Mouse (Mus musculus): ENCODE measurements around the gene Mettl7a3. TPM values are rescaled to one million over a fixed set of nuclear protein-coding genes. Genes with fewer than 3 reads are reported as not detected.
"Not testable (repeated sequence)": the region's sequence is repeated elsewhere in the genome, so short reads cannot be mapped to it uniquely, and the experiment has no call there.

Mettl7a3 gene
- polyA plus RNA-seq, 1 experiment from 2014 or later = not detected

DNA sequence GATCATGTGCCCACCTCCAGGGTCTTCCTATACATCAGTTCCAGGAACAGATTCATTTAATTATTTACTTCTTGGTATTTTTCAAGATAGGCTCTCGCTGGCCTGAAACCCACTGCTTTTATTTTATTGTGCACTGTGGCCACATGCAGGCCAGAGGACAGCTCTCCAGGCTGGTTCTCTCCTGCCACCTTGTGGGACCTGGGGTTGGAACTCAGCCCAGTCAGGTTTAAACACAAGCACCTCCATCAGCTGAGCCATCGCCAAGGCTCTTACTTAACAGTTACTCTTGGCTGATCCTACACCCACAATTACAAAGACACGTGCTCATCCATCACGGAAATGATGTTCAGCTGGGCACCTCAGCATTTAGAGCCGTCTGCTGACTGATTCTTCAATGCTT is 13.6 kb upstream of the Mettl7a3 start:
- H3K4me1 ChIP-seq (ENCODE audit: control insufficient read depth, insufficient read depth, low read length) = no peaks in the 10 kb centered on the region
- no peak overlapping the region for H3K4me3 ChIP-seq (ENCODE audit: low read depth, low read length)
- H3K9ac ChIP-seq (ENCODE audit: low read length) = no peak overlapping the region
- WGBS = 56% methylated on average over 5 of the region's 5 CpGs
- no peaks in the 10 kb centered on the region for H3K9me3 ChIP-seq (replicated peaks; ENCODE audit: control insufficient read depth, low read length)
- no peak overlapping the region for H3K27ac ChIP-seq (ENCODE audit: low read depth, low read length)
- no peaks in the 10 kb centered on the region for H3K36me3 ChIP-seq (ENCODE audit: control insufficient read depth, insufficient read depth, low read length)
- no peak overlapping the region for H3K4me2 ChIP-seq (ENCODE audit: low read length)
- DNase-seq (ENCODE audit: low spot score) (no peak), ATAC-seq (no peak)
- H3K27me3 ChIP-seq (replicated peaks; ENCODE audit: control insufficient read depth, insufficient read depth, low read length) = no peaks in the 10 kb centered on the region

DNA sequence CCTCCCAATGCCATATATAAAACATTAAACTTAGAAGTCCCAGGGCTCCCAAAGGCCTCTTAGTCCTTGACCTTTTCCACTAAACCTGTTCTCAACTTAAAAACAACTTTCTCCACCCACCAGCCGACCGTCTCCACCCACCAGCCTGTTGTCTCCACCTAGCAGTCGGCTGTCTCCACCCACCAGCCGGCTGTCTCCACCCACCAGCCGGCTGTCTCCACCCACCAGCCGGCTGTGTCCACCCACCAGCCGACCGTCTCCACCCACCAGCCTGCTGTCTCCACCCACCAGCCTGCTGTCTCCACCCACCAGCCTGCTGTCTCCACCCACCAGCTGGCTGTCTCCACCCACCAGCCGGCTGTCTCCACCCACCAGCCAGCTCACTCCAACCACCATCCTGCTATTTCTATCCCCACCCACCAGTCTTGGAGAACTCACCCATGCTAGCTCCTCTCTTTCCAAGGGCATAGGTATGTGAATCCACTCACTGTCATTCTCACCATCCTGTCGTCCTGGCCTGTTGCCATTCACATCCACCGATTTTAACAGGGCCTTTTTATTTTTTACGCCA is 10.6 kb upstream of the Mettl7a3 start:
- no peaks in the 10 kb centered on the region for H3K36me3 ChIP-seq (ENCODE audit: control insufficient read depth, insufficient read depth, low read length)
- no peak overlapping the region for H3K4me3 ChIP-seq (ENCODE audit: low read depth, low read length)
- H3K4me1 ChIP-seq (ENCODE audit: control insufficient read depth, insufficient read depth, low read length) = no peaks in the 10 kb centered on the region
- no peak overlapping the region for H3K9ac ChIP-seq (ENCODE audit: low read length)
- H3K27me3 ChIP-seq (replicated peaks; ENCODE audit: control insufficient read depth, insufficient read depth, low read length) = no peaks in the 10 kb centered on the region
- whole genome bisulfite sequencing = 76% methylated on average over 12 of the region's 12 CpGs
- no peaks in the 10 kb centered on the region for H3K9me3 ChIP-seq (replicated peaks; ENCODE audit: control insufficient read depth, low read length)
- ATAC-seq = no peak
- no peak overlapping the region for H3K4me2 ChIP-seq (ENCODE audit: low read length)
- H3K27ac ChIP-seq (ENCODE audit: low read depth, low read length) = no peak overlapping the region
- no peak for DNase-seq (ENCODE audit: low spot score)

GRCm38 (mm10) chr15:100325235-100325634 is 9.5 kb upstream of the Mettl7a3 start:
- Histone ChIP-seq H3K9ac (ENCODE audit: low read length) (no peak overlapping the region), H3K9me3 (replicated peaks; ENCODE audit: control insufficient read depth, low read length) (no peaks in the 10 kb centered on the region), H3K4me2 (ENCODE audit: low read length) (no peak overlapping the region), H3K27ac (ENCODE audit: low read depth, low read length) (no peak overlapping the region), H3K27me3 (replicated peaks; ENCODE audit: control insufficient read depth, insufficient read depth, low read length) (no peaks in the 10 kb centered on the region), H3K4me1 (ENCODE audit: control insufficient read depth, insufficient read depth, low read length) (no peaks in the 10 kb centered on the region), H3K36me3 (ENCODE audit: control insufficient read depth, insufficient read depth, low read length) (no peaks in the 10 kb centered on the region), H3K4me3 (ENCODE audit: low read depth, low read length) (no peak overlapping the region)
- ATAC-seq (no peak), DNase-seq (ENCODE audit: low spot score) (no peak)
- WGBS = 91% methylated on average over 3 of the region's 3 CpGs

- H3K27ac ChIP-seq (ENCODE audit: low read depth, low read length); H3K9me3 ChIP-seq (replicated peaks; ENCODE audit: control insufficient read depth, low read length); DNase-seq (ENCODE audit: low spot score); H3K4me1 ChIP-seq (ENCODE audit: control insufficient read depth, insufficient read depth, low read length); H3K4me3 ChIP-seq (ENCODE audit: low read depth, low read length); H3K36me3 ChIP-seq (ENCODE audit: control insufficient read depth, insufficient read depth, low read length); H3K27me3 ChIP-seq (replicated peaks; ENCODE audit: control insufficient read depth, insufficient read depth, low read length); ATAC-seq; H3K4me2 ChIP-seq (ENCODE audit: low read length); H3K9ac ChIP-seq (ENCODE audit: low read length): not testable (repeated sequence)
- 74% methylated on average over 3 of the region's 4 CpGs for WGBS
Measured at GRCm38 (mm10) chr15:100328089-100328488, 6.6 kb upstream of the Mettl7a3 start.

GRCm38 (mm10) chr15:100329336-100329735 is 5.4 kb upstream of the Mettl7a3 start:
- H3K27me3 ChIP-seq (replicated peaks; ENCODE audit: control insufficient read depth, insufficient read depth, low read length); H3K9me3 ChIP-seq (replicated peaks; ENCODE audit: control insufficient read depth, low read length); H3K27ac ChIP-seq (ENCODE audit: low read depth, low read length); H3K4me2 ChIP-seq (ENCODE audit: low read length); ATAC-seq; H3K9ac ChIP-seq (ENCODE audit: low read length); H3K36me3 ChIP-seq (ENCODE audit: control insufficient read depth, insufficient read depth, low read length); H3K4me3 ChIP-seq (ENCODE audit: low read depth, low read length); DNase-seq (ENCODE audit: low spot score); H3K4me1 ChIP-seq (ENCODE audit: control insufficient read depth, insufficient read depth, low read length): not testable (repeated sequence)
- WGBS = 62% methylated on average over 9 of the region's 10 CpGs

GRCm38 (mm10) chr15:100330739-100331138 is 4.0 kb upstream of the Mettl7a3 start:
- H3K4me2 ChIP-seq (ENCODE audit: low read length) = no peak overlapping the region
- H3K27ac ChIP-seq (ENCODE audit: low read depth, low read length) = no peak overlapping the region
- H3K27me3 ChIP-seq (replicated peaks; ENCODE audit: control insufficient read depth, insufficient read depth, low read length) = no peaks in the 10 kb centered on the region
- 76% methylated on average over 7 of the region's 7 CpGs for WGBS
- no peak for ATAC-seq
- no peaks in the 10 kb centered on the region for H3K4me1 ChIP-seq (ENCODE audit: control insufficient read depth, insufficient read depth, low read length)
- H3K9ac ChIP-seq (ENCODE audit: low read length) = no peak overlapping the region
- H3K4me3 ChIP-seq (ENCODE audit: low read depth, low read length) = no peak overlapping the region
- no peaks in the 10 kb centered on the region for H3K9me3 ChIP-seq (replicated peaks; ENCODE audit: control insufficient read depth, low read length)
- no peaks in the 10 kb centered on the region for H3K36me3 ChIP-seq (ENCODE audit: control insufficient read depth, insufficient read depth, low read length)
- no peak for DNase-seq (ENCODE audit: low spot score)

GRCm38 (mm10) chr15:100332077-100332961 is 2.4 kb upstream of the Mettl7a3 start:
- not testable (repeated sequence) for H3K36me3 ChIP-seq (ENCODE audit: control insufficient read depth, insufficient read depth, low read length); H3K9me3 ChIP-seq (replicated peaks; ENCODE audit: control insufficient read depth, low read length); H3K4me1 ChIP-seq (ENCODE audit: control insufficient read depth, insufficient read depth, low read length); H3K4me3 ChIP-seq (ENCODE audit: low read depth, low read length); H3K4me2 ChIP-seq (ENCODE audit: low read length); H3K27me3 ChIP-seq (replicated peaks; ENCODE audit: control insufficient read depth, insufficient read depth, low read length); H3K27ac ChIP-seq (ENCODE audit: low read depth, low read length); H3K9ac ChIP-seq (ENCODE audit: low read length); DNase-seq (ENCODE audit: low spot score)
- WGBS = 25% methylated on average over 2 of the region's 10 CpGs
- peak; percentile 58; the same call in 1 of the 2 replicates for ATAC-seq

DNA sequence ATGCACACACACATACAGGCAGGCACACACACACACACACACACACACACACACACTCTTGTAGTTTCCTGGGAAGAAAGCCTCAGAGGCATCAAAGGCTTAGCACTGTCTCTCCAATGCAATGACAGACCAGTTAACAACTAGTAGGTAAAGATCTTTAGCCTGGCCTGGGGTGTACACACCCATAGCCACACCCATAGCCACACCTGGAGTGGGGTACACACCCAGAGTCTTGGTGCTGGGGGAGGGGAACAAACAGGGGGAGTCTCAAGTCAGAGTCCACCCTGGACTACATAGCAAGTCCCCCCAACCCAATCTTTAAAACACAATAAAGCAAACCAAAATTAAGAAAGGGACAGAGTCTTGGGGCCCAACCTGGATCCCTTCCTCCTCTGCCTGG is 2.6 kb downstream of the Mettl7a3 start:
- not testable (repeated sequence) for H3K4me3 ChIP-seq (ENCODE audit: low read depth, low read length); ATAC-seq; DNase-seq (ENCODE audit: low spot score); H3K27ac ChIP-seq (ENCODE audit: low read depth, low read length); H3K9me3 ChIP-seq (replicated peaks; ENCODE audit: control insufficient read depth, low read length); H3K4me2 ChIP-seq (ENCODE audit: low read length); H3K9ac ChIP-seq (ENCODE audit: low read length); H3K4me1 ChIP-seq (ENCODE audit: control insufficient read depth, insufficient read depth, low read length); H3K27me3 ChIP-seq (replicated peaks; ENCODE audit: control insufficient read depth, insufficient read depth, low read length); H3K36me3 ChIP-seq (ENCODE audit: control insufficient read depth, insufficient read depth, low read length)

GRCm38 (mm10) chr15:100337847-100338246 is 3.1 kb downstream of the Mettl7a3 start:
- not testable (repeated sequence) for H3K27me3 ChIP-seq (replicated peaks; ENCODE audit: control insufficient read depth, insufficient read depth, low read length); ATAC-seq; H3K4me2 ChIP-seq (ENCODE audit: low read length); H3K9me3 ChIP-seq (replicated peaks; ENCODE audit: control insufficient read depth, low read length); H3K27ac ChIP-seq (ENCODE audit: low read depth, low read length); H3K36me3 ChIP-seq (ENCODE audit: control insufficient read depth, insufficient read depth, low read length); H3K4me3 ChIP-seq (ENCODE audit: low read depth, low read length); H3K4me1 ChIP-seq (ENCODE audit: control insufficient read depth, insufficient read depth, low read length); H3K9ac ChIP-seq (ENCODE audit: low read length)
- DNase-seq (ENCODE audit: low spot score) = peak; percentile 45
- 32% methylated on average over 7 of the region's 10 CpGs for WGBS
